Mouse (Mus musculus) retina, adult 2 months (tissue): ENCODE results near the gene Uqcc1.
A peak's percentile ranks its signal among the peaks of the same experiment; 100 is the strongest.

ENCODE experiments used
- DNase-seq: peaks from one replicate; pipeline ENCODE4 v3.0.0-alpha.2; 2012; ENCODE audit warnings: low read depth, low spot score

The Uqcc1 gene

DNA sequence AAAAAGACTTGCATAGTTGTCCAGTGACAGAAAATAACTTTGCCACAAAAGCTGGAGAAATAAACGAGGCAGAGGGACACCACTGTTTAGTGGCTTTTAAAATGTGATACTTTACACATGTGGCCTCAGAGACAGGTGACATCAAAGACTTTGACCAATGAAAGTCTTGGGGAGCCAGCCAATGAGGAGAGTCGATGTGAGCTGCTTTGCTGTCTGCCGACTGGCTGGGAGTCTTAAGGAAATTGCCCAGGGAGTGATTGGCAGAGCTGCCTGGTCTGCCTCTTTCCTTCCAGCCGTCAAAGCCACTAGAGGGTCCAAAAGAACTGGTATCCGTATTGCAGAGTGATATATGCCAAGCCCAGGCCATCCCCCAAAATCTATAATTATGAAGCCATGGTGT lies 115.3 kb downstream of the Uqcc1 start:
- DNase-seq = no peak

DNA sequence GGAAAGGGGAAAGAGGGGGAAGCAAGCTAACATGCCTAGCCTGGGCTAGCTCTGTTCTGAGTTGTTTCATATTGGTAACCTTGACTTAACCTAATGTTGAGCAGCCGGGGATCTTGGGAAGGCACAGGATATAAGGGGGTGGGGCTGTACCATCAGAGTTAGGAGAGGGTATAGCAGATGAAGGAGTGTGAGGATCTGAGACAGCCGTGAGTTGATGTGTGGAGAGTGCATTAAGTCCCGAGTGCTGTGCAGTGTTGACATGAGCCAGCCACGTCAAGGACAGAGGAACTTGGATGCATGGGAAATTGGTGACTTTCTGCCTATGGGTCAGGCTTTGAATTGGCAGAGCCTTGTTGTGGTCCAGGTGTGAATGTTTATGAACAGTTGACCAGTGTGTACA lies 117.5 kb downstream of the Uqcc1 start:
- no peak for DNase-seq

DNA sequence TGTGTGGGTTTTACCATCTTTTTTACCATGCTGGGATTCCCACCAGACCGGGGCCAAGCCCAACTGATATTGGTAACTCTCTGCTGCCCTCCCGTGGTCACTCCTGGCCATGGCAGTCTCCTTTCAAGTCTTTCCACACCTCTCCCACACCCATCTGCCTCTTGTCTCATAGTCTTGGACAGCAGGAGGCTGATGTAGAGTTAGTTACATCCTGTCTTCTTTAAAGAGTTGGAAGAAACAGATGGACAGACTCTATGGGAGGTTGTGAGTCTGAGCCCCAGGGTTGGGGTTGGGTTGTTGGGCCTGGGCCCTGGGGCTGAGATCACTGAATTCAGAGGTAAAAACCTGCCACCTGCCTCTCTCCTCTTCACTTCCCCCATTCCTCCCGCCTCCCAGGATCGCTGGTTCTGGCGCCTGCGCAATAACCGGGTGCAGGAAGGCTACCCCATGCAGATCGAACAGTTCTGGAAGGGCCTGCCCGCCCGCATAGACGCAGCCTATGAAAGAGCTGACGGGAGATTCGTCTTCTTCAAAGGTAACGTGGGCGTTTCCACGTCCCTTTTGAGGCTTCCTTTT lies 118.2 kb downstream of the Uqcc1 start:
- peak; percentile 36 for DNase-seq

DNA sequence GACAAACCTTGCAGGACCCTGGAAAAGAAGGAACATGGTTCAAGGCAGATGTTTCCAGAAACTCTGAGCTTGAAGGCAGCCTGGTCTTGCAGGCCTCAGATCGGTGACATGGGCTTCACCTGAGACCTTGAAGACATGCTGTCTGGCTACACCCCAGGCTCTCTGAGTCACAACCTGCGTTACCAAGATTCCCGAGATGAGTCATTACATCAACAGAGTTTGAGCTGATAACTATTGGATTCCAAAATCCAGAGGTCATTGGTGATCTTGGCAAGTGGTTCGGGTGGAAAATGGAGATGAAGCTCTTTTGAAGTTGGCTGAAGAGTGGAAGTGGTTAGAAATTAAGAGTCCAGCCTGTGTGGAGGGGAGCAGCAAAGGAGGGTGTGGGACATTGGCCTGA lies 120.5 kb downstream of the Uqcc1 start:
- DNase-seq = no peak

DNA sequence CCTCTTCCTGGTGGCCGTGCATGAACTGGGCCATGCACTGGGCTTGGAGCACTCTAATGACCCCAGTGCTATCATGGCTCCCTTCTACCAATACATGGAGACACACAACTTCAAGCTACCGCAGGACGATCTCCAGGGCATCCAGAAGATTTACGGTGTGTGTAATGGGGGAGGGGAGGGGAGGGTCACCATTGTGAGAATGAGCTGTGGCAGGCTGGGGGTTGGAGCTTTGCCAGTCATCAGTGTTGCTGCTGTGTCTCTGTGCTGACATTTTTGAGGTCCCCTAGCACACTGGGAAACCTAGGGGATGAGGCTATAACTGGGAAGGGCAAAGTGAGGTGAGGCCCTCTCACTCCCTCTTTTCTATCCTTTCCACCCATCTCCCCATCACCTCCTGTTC lies 122.7 kb downstream of the Uqcc1 start:
- DNase-seq = no peak

DNA sequence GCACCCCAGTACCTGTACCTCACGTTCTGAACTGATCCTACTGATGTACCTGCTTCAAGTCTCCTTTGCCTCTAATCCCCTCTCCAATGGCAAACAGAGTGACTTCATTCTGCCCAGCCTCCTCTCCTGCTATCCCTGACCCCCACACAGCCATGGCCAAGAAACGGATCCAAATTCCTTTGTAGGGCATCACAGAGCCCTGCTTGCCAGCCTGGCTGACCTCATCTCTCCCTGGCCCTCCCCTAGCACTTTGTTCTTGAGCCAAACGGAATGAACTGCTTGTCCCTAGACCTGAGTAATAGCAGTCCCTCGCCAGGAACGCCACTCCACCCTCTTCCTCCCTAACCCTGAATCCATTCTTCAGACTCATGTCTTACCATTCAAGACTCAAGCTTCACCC lies 123.6 kb downstream of the Uqcc1 start:
- DNase-seq = no peak

DNA sequence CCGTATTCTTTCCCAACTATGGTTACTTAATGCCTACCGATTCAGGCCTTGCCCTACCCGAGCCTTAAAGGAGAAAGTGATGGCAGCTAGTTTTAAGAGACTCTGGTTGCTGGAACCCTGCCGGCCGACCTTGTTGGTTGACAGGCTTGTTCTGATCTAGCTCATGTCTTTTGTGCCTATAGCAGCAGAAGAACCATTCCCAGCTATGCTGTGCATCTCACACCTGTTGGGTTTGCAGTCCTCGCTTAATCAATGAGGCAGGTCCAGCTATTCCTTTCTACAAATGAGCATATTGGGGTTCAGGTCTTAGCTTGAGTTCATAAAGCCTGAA lies 124.2 kb downstream of the Uqcc1 start:
- no peak for DNase-seq

DNA sequence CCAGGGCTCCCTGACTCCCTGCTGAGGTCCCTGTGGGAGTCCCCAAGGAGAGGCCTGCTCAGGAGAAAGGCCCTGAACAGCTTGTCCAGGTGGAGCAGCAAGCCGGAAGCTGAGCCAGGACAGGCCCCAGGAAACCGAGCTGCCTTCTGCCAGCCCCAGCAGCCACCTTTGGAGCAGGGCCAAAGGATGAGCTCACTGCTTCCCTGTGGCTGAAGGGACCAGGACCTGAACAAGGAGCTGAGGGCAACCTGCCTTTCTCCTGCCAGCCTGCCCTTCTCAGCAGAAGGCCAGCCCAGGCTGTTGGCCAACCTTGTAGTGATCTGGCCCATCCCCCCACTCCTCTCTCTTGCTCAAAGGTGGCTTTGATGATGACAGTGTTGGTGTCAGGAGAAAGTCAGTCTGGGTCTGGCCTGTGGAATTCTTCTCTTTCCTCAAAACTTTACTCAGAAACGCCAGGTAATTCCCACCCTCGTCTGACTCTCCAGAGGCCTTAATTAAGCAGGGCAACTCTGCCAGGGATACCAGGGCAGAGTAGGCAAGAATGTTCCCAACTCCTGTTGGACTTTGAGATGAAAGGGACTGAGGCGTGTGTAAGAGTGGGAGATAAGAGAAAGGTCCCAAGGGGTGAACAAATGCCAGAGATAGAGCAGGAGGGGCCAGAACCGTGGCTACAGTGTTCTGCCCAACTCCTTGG lies 124.7 kb downstream of the Uqcc1 start:
- DNase-seq = no peak

DNA sequence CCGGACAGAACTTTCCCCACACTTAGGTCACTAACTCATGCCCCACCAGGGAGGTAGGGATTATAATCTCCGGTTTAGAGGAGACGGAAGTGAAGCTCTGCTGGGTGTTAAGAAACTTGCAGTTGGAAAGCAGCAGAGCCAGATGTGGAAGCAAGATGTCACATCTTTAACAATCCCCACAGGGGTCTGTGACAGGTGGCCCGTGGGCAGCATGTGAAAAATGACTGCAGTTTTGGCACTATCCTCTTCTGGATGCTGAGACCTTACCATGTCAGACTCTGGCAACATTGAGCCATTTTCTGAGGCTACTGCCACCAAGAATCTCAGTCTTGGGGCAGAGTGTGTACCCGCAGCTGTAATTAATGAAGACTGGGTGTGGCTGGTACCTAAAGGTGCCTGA lies 126.1 kb downstream of the Uqcc1 start:
- DNase-seq = no peak

DNA sequence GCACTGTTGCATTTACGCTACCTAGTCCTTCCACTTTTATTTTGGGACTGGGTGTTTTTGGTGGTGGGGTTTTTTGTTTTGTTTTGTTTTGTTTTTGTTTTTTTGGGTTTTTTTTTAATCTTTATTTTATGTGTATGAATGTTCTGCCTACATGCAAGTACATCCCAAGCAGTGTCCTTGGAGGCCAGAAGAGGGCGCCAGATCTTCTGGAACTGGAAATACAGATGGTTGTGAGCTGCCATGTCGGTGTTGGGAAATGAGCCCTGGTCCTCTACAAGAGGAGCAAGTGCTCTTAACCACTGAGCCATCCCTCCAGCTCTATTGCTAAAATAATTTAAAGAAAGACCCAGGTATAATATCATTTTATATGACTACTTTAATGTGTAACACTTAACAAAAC lies 127.3 kb downstream of the Uqcc1 start:
- DNase-seq = no peak

DNA sequence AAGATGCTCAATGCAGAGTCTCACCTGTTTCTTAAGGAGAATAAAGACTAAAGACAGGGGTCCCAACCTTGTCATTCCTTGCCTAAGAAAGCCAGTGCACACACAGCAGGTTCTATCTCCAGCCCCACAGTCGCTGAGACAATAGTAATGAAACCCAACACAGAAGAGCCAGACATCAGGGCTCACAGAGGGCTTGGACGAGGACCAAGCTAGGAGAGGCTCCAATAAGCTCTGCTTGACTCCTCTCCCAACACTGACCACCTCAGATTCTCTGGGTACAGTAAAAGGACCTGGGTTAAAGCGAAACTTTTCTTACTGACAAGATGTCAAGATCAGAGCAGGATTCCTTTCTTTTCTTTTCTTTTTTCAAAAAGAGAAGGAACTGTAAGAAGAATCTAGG lies 131.5 kb downstream of the Uqcc1 start:
- DNase-seq = no peak
